Comparison of ENCODE assay signal across 19 mouse cellular contexts in genomic region chr4:107783541-107783940, GRCm38 (mm10). TPM values are rescaled to one million over a fixed set of nuclear protein-coding genes. Genes with fewer than 3 reads are reported as not detected.
DNase-seq lines count a peak whose midpoint lies in the region; ATAC-seq and TF ChIP-seq lines count a peak whose summit lies in the region.
"Had no signal": no experiment of that assay in that cellular context is flagged by ENCODE, and none has a peak within 500 bp of the region (broad histone marks: within the 10 kb centered on the region; RNA-seq: fewer than 3 reads in every experiment).

No protein-coding gene starts in this region.

- DNase-seq in kidney, postnatal 14 days = peak; percentile 4
- DNase-seq in midbrain, postnatal 0 days (ENCODE audit: low spot score) = peak; percentile 27
- peak; percentile 60 for DNase-seq in retina, embryonic 14.5 days (ENCODE audit: low spot score)
- no peak for DNase-seq in left cerebral cortex, adult 11 months (ENCODE audit: low spot score)
- DNase-seq: B cell, adult 2 months; embryo, embryonic 11 days; gastrocnemius, postnatal 10 days; heart, adult 18-20 months; heart, postnatal 36 days; right cerebral cortex, adult 18-20 months; thymus, postnatal 36 days had no signal

- no peak overlapping the region for H3K4me2 ChIP-seq in kidney, embryonic 15.5 days
- no peak overlapping the region for H3K4me2 ChIP-seq in midbrain, postnatal 0 days (ENCODE audit: low read depth, low read length, poor library complexity, severe bottlenecking)
- no peak overlapping the region for H3K4me2 ChIP-seq in midbrain, embryonic 13.5 days (replicated peaks)
- H3K4me2 ChIP-seq: limb, embryonic 15.5 days; midbrain, embryonic 12.5 days had no signal

- ATAC-seq in kidney, embryonic 15.5 days (replicated peaks; ENCODE audit: low FRiP score) = no peak
- no peak for ATAC-seq in midbrain, postnatal 0 days (ENCODE audit: low FRiP score)
- no peak for ATAC-seq in midbrain, embryonic 13.5 days
- ATAC-seq in common myeloid progenitor, adult 5-6 weeks (replicated peaks; ENCODE audit: low read depth, poor library complexity, severe bottlenecking) = peak; percentile 50; the same call in 1 of the 2 replicates
- ATAC-seq in megakaryocyte-erythroid progenitor cell, adult 5-6 weeks (replicated peaks; ENCODE audit: low FRiP score, low TSS enrichment, poor library complexity, severe bottlenecking) = no peak
- ATAC-seq: hindbrain, embryonic 16.5 days; intestine, embryonic 16.5 days had no signal

- H3K27ac ChIP-seq in kidney, embryonic 15.5 days = no peak overlapping the region
- H3K27ac ChIP-seq in midbrain, postnatal 0 days (ENCODE audit: low read depth, low read length) = no peak overlapping the region
- H3K27ac ChIP-seq in midbrain, embryonic 13.5 days = no peak overlapping the region
- H3K27ac ChIP-seq: limb, embryonic 15.5 days; midbrain, embryonic 12.5 days had no signal

- H3K4me3 ChIP-seq in kidney, embryonic 15.5 days (replicated peaks) = no peak overlapping the region
- no peak overlapping the region for H3K4me3 ChIP-seq in midbrain, postnatal 0 days (ENCODE audit: low read depth, low read length)
- no peak overlapping the region for H3K4me3 ChIP-seq in midbrain, embryonic 13.5 days (replicated peaks)
- H3K4me3 ChIP-seq: limb, embryonic 15.5 days; midbrain, embryonic 12.5 days had no signal

- 0 out of 2 replicates have a peak, but pooled peaks cover 7% of the 10 kb centered on the region for H3K27me3 ChIP-seq in kidney, embryonic 15.5 days
- H3K27me3 ChIP-seq in midbrain, postnatal 0 days (ENCODE audit: insufficient read depth, low read length) = no peaks in the 10 kb centered on the region
- H3K27me3 ChIP-seq in midbrain, embryonic 13.5 days = peaks cover 2% of the 10 kb centered on the region; the same call in 1 of the 2 replicates
- H3K27me3 ChIP-seq: limb, embryonic 15.5 days had no signal

- no peaks in the 10 kb centered on the region for H3K36me3 ChIP-seq in kidney, embryonic 15.5 days
- H3K36me3 ChIP-seq in midbrain, postnatal 0 days (ENCODE audit: insufficient read depth, low read length) = no peaks in the 10 kb centered on the region
- H3K36me3 ChIP-seq in midbrain, embryonic 13.5 days = no peaks in the 10 kb centered on the region
- H3K36me3 ChIP-seq: limb, embryonic 15.5 days; midbrain, embryonic 12.5 days had no signal

- 64% methylated on average over 10 of the region's 10 CpGs for WGBS in kidney, embryonic 15.5 days
- 59% methylated on average over 10 of the region's 10 CpGs for WGBS in midbrain, postnatal 0 days
- WGBS in midbrain, embryonic 13.5 days = 69% methylated on average over 10 of the region's 10 CpGs

- no peak overlapping the region for H3K9ac ChIP-seq in kidney, embryonic 15.5 days
- no peak overlapping the region for H3K9ac ChIP-seq in midbrain, postnatal 0 days (replicated peaks; ENCODE audit: low read length, poor library complexity, severe bottlenecking)
- H3K9ac ChIP-seq in midbrain, embryonic 13.5 days (replicated peaks) = no peak overlapping the region
- H3K9ac ChIP-seq: limb, embryonic 15.5 days; midbrain, embryonic 12.5 days had no signal

- H3K9me3 ChIP-seq in kidney, embryonic 15.5 days (replicated peaks) = no peaks in the 10 kb centered on the region
- no peaks in the 10 kb centered on the region for H3K9me3 ChIP-seq in midbrain, postnatal 0 days (ENCODE audit: low read length)
- no peaks in the 10 kb centered on the region for H3K9me3 ChIP-seq in midbrain, embryonic 13.5 days
- H3K9me3 ChIP-seq: limb, embryonic 15.5 days; midbrain, embryonic 12.5 days had no signal

- no peak for TF ChIP-seq CTCF in midbrain, postnatal 0 days (IDR thresholded peaks at IDR 0.05)

- H3K4me1 ChIP-seq in kidney, embryonic 15.5 days = peaks cover 5% of the 10 kb centered on the region; the same call in 1 of the 2 replicates
- H3K4me1 ChIP-seq in midbrain, postnatal 0 days (ENCODE audit: insufficient read depth, low read length) = no peaks in the 10 kb centered on the region
- peaks cover 14% of the 10 kb centered on the region for H3K4me1 ChIP-seq in midbrain, embryonic 13.5 days (replicated peaks)
- H3K4me1 ChIP-seq: limb, embryonic 15.5 days had no signal

RNA-seq across cellular contexts. Expression of gene Lrp8, which starts 18.5 kb away (rescaled TPM):
- polyA plus RNA-seq in kidney, embryonic 15.5 days (2015; fragmentation: Nextera tagmentation; extraction: Ambion mirVana) = 2.2 and 2.6 TPM in 2 replicates
- 74.1 and 78.5 TPM in 2 replicates for total RNA-seq in midbrain, postnatal 0 days (2014; rRNA removed)
- 31.9 and 35.2 TPM in 2 replicates for polyA plus RNA-seq in midbrain, postnatal 0 days (2015; fragmentation: Nextera tagmentation; extraction: Ambion mirVana)
- polyA plus RNA-seq in midbrain, embryonic 13.5 days (2015; fragmentation: Nextera tagmentation; extraction: Ambion mirVana) = 39.2 and 50.0 TPM in 2 replicates
- total RNA-seq in common myeloid progenitor, adult 5-6 weeks (2017) = 7.4 and 10.4 TPM in 2 replicates
- total RNA-seq in megakaryocyte-erythroid progenitor cell, adult 5-6 weeks (2014; fragmentation: Nextera tagmentation) = 7.4 and 10.9 TPM in 2 replicates
- total RNA-seq in megakaryocyte-erythroid progenitor cell, adult 5-6 weeks (2017) = 4.9 and 5.6 TPM in 2 replicates
